Mouse (Mus musculus): ENCODE results near the gene Tnpo1. TPM values are rescaled to one million over a fixed set of nuclear protein-coding genes. Genes with fewer than 3 reads are reported as not detected.

Gene Tnpo1
- polyA plus RNA-seq, 1 experiment from 2014 or later, result 76.8 TPM

DNA sequence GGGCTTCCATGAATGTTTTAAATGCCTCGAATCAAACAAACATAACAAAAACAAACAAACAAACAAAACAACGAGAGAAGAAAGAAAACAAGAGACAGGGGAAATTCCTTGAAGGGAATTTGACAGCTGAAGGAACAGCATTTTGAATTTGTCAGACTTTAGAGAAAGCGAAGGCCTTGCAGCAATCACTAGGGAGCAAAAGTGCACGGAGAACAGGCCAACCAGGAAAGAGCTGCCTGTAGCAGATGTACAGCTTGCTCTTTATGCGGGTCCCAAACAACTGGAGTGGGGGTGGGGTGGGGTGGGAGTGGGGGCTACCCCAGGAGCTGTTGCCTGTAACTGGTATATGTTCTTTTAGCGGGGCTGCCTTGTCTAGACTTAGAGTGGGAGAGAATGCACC lies 16.2 kb upstream of the Tnpo1 start:
- Histone ChIP-seq H3K4me1 (ENCODE audit: control insufficient read depth, insufficient read depth, low read length) (peaks cover 12% of the 10 kb centered on the region), H3K4me2 (replicated peaks; ENCODE audit: low read depth, low read length) (no peak overlapping the region), H3K27ac (ENCODE audit: low read depth, low read length) (peak overlapping the region; percentile 72; the same call in 1 of the 2 replicates), H3K9me3 (ENCODE audit: control insufficient read depth, low read length) (no peaks in the 10 kb centered on the region), H3K36me3 (ENCODE audit: control insufficient read depth, insufficient read depth, low read length) (no peaks in the 10 kb centered on the region), H3K27me3 (ENCODE audit: control insufficient read depth, insufficient read depth, low read length) (no peaks in the 10 kb centered on the region), H3K9ac (ENCODE audit: low read depth, low read length) (no peak overlapping the region), H3K4me3 (ENCODE audit: low read length) (no peak overlapping the region)
- WGBS, result 45% methylated on average over 6 of the region's 6 CpGs
- ATAC-seq (ENCODE audit: low FRiP score, low TSS enrichment), result peak; percentile 20; the same call in 1 of the 2 replicates

GRCm38 (mm10) chr13:98941829-98942343 lies 15.7 kb upstream of the Tnpo1 start:
- H3K4me3 ChIP-seq (ENCODE audit: low read length), result no peak overlapping the region
- H3K27me3 ChIP-seq (ENCODE audit: control insufficient read depth, insufficient read depth, low read length), result no peaks in the 10 kb centered on the region
- H3K36me3 ChIP-seq (ENCODE audit: control insufficient read depth, insufficient read depth, low read length), result no peaks in the 10 kb centered on the region
- no peak overlapping the region for H3K4me2 ChIP-seq (replicated peaks; ENCODE audit: low read depth, low read length)
- WGBS, result 70% methylated on average over 7 of the region's 7 CpGs
- H3K9ac ChIP-seq (ENCODE audit: low read depth, low read length), result no peak overlapping the region
- peaks cover 12% of the 10 kb centered on the region for H3K4me1 ChIP-seq (ENCODE audit: control insufficient read depth, insufficient read depth, low read length)
- H3K9me3 ChIP-seq (ENCODE audit: control insufficient read depth, low read length), result no peaks in the 10 kb centered on the region
- 0 out of 2 replicates have a peak overlapping the region, but pooled peaks have one; percentile 10 for H3K27ac ChIP-seq (ENCODE audit: low read depth, low read length)
- ATAC-seq (ENCODE audit: low FRiP score, low TSS enrichment), result peak; percentile 36; the same call in 1 of the 2 replicates

- Histone ChIP-seq H3K27me3 (ENCODE audit: control insufficient read depth, insufficient read depth, low read length) (no peaks in the 10 kb centered on the region), H3K9ac (ENCODE audit: low read depth, low read length) (no peak overlapping the region), H3K9me3 (ENCODE audit: control insufficient read depth, low read length) (no peaks in the 10 kb centered on the region), H3K36me3 (ENCODE audit: control insufficient read depth, insufficient read depth, low read length) (no peaks in the 10 kb centered on the region), H3K4me2 (replicated peaks; ENCODE audit: low read depth, low read length) (no peak overlapping the region), H3K27ac (ENCODE audit: low read depth, low read length) (no peak overlapping the region), H3K4me3 (ENCODE audit: low read length) (no peak overlapping the region), H3K4me1 (ENCODE audit: control insufficient read depth, insufficient read depth, low read length) (no peaks in the 10 kb centered on the region)
- ATAC-seq (ENCODE audit: low FRiP score, low TSS enrichment), result no peak
- WGBS, result 82% methylated on average over 6 of the region's 6 CpGs
Measured at GRCm38 (mm10) chr13:98937108-98937507, 10.9 kb upstream of the Tnpo1 start.

DNA sequence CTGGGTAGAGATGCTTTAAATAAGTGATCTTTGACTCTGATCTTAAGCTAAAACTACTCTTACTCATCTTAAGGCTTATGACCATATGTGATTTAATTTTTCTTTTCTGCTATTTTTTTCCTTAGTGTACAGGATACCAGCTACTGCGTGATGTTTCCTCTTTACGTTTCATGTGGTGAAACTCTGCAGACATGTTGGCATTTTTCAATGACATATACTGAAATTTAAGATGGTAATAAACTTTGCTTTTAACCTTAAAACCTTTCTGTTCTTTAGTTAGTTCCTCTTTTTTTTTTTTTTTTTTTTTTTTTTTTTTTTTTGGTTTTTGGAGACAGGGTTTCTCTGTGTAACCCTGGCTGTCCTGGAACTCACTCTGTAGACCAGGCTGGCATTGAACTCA lies 2.7 kb upstream of the Tnpo1 start:
- Histone ChIP-seq H3K36me3 (ENCODE audit: control insufficient read depth, insufficient read depth, low read length) (no peaks in the 10 kb centered on the region), H3K4me3 (ENCODE audit: low read length) (no peak overlapping the region), H3K9ac (ENCODE audit: low read depth, low read length) (no peak overlapping the region), H3K27ac (ENCODE audit: low read depth, low read length) (no peak overlapping the region), H3K9me3 (ENCODE audit: control insufficient read depth, low read length) (no peaks in the 10 kb centered on the region), H3K4me2 (replicated peaks; ENCODE audit: low read depth, low read length) (no peak overlapping the region), H3K27me3 (ENCODE audit: control insufficient read depth, insufficient read depth, low read length) (no peaks in the 10 kb centered on the region), H3K4me1 (ENCODE audit: control insufficient read depth, insufficient read depth, low read length) (no peaks in the 10 kb centered on the region; the same call in 1 of the 2 replicates)
- WGBS, result 85% methylated on average over 2 of the region's 2 CpGs
- no peak for ATAC-seq (ENCODE audit: low FRiP score, low TSS enrichment)

DNA sequence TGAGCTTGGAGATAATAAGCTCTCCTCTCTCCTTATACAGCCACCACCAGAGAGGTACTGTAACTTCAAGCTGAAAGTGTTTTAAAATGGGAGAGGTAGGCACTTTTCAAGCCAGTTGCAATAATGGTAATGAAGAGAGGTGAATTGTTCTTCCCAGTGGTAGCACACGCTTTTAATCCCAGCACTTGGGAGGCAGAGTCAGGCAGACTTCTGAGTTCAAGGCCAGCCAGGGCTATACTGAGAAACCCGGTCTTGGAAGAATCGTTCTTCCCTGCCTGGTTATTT lies 716 bp upstream of the Tnpo1 start:
- H3K27ac ChIP-seq (ENCODE audit: low read depth, low read length), result peak overlapping the region; percentile 97
- H3K4me3 ChIP-seq (ENCODE audit: low read length), result peak overlapping the region; percentile 100
- H3K4me2 ChIP-seq (replicated peaks; ENCODE audit: low read depth, low read length), result peak overlapping the region; percentile 56
- 72% methylated on average over 3 of the region's 3 CpGs for WGBS
- H3K9me3 ChIP-seq (ENCODE audit: control insufficient read depth, low read length), result no peaks in the 10 kb centered on the region
- no peaks in the 10 kb centered on the region for H3K36me3 ChIP-seq (ENCODE audit: control insufficient read depth, insufficient read depth, low read length)
- no peaks in the 10 kb centered on the region for H3K27me3 ChIP-seq (ENCODE audit: control insufficient read depth, insufficient read depth, low read length)
- ATAC-seq (ENCODE audit: low FRiP score, low TSS enrichment), result no peak
- peak overlapping the region; percentile 100 for H3K9ac ChIP-seq (ENCODE audit: low read depth, low read length)
- no peaks in the 10 kb centered on the region; the same call in 1 of the 2 replicates for H3K4me1 ChIP-seq (ENCODE audit: control insufficient read depth, insufficient read depth, low read length)

- Histone ChIP-seq H3K4me2 (replicated peaks; ENCODE audit: low read depth, low read length) (peak overlapping the region; percentile 56), H3K27me3 (ENCODE audit: control insufficient read depth, insufficient read depth, low read length) (no peaks in the 10 kb centered on the region), H3K27ac (ENCODE audit: low read depth, low read length) (peak overlapping the region; percentile 97), H3K4me3 (ENCODE audit: low read length) (peak overlapping the region; percentile 100), H3K4me1 (ENCODE audit: control insufficient read depth, insufficient read depth, low read length) (no peaks in the 10 kb centered on the region; the same call in 1 of the 2 replicates), H3K36me3 (ENCODE audit: control insufficient read depth, insufficient read depth, low read length) (peaks cover 5% of the 10 kb centered on the region), H3K9me3 (ENCODE audit: control insufficient read depth, low read length) (no peaks in the 10 kb centered on the region), H3K9ac (ENCODE audit: low read depth, low read length) (peak overlapping the region; percentile 100)
- ATAC-seq (ENCODE audit: low FRiP score, low TSS enrichment), result no peak; the same call in none of the 2 replicates
- whole genome bisulfite sequencing, result 0% methylated on average over 55 of the region's 66 CpGs
Measured at GRCm38 (mm10) chr13:98925486-98926212, 535 bp downstream of the Tnpo1 start.

DNA sequence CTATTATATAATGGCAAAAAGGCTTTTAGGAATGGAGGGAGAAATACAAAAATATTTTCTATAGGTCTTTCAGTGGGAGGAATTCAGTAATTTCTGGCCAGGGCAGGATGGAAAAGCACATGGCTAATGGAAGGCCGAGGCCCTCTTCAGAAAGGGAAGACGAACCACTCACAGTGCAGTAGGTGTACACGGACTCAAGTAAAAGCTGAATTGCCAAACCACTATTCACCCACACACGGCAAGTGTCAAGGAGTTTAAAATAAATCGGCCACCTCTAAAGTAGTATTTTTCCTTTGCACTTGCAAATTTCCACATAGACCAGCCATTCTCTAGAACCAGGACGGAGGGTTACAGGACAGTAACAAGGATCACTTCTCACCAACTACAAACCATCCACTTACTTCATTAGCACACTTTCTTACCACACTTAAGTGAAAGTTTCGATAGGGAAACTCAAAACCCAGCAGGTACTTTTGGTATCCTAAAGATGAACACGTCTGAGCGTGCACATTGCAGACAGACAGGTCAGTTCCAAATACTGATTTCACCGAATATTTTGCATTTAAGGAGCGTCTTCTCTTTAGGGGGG lies 1.2 kb downstream of the Tnpo1 start:
- H3K4me1 ChIP-seq (ENCODE audit: control insufficient read depth, insufficient read depth, low read length), result no peaks in the 10 kb centered on the region; the same call in 1 of the 2 replicates
- peak overlapping the region; percentile 56 for H3K4me2 ChIP-seq (replicated peaks; ENCODE audit: low read depth, low read length)
- peaks cover 5% of the 10 kb centered on the region for H3K36me3 ChIP-seq (ENCODE audit: control insufficient read depth, insufficient read depth, low read length)
- H3K27ac ChIP-seq (ENCODE audit: low read depth, low read length), result peak overlapping the region; percentile 97; the same call in 1 of the 2 replicates
- no peak for ATAC-seq (ENCODE audit: low FRiP score, low TSS enrichment)
- H3K9me3 ChIP-seq (ENCODE audit: control insufficient read depth, low read length), result no peaks in the 10 kb centered on the region
- H3K4me3 ChIP-seq (ENCODE audit: low read length), result peak overlapping the region; percentile 100
- 11% methylated on average over 11 of the region's 11 CpGs for WGBS
- H3K9ac ChIP-seq (ENCODE audit: low read depth, low read length), result peak overlapping the region; percentile 100
- H3K27me3 ChIP-seq (ENCODE audit: control insufficient read depth, insufficient read depth, low read length), result no peaks in the 10 kb centered on the region

- Histone ChIP-seq H3K4me1 (ENCODE audit: control insufficient read depth, insufficient read depth, low read length) (no peaks in the 10 kb centered on the region; the same call in 1 of the 2 replicates), H3K36me3 (ENCODE audit: control insufficient read depth, insufficient read depth, low read length) (peaks cover 11% of the 10 kb centered on the region), H3K4me3 (ENCODE audit: low read length) (no peak overlapping the region), H3K9me3 (ENCODE audit: control insufficient read depth, low read length) (no peaks in the 10 kb centered on the region), H3K27me3 (ENCODE audit: control insufficient read depth, insufficient read depth, low read length) (no peaks in the 10 kb centered on the region), H3K27ac (ENCODE audit: low read depth, low read length) (no peak overlapping the region), H3K9ac (ENCODE audit: low read depth, low read length) (no peak overlapping the region), H3K4me2 (replicated peaks; ENCODE audit: low read depth, low read length) (no peak overlapping the region)
- no peak for ATAC-seq (ENCODE audit: low FRiP score, low TSS enrichment)
- WGBS, result 87% methylated on average over 3 of the region's 3 CpGs
Measured at GRCm38 (mm10) chr13:98922806-98923205, 3.4 kb downstream of the Tnpo1 start.

DNA sequence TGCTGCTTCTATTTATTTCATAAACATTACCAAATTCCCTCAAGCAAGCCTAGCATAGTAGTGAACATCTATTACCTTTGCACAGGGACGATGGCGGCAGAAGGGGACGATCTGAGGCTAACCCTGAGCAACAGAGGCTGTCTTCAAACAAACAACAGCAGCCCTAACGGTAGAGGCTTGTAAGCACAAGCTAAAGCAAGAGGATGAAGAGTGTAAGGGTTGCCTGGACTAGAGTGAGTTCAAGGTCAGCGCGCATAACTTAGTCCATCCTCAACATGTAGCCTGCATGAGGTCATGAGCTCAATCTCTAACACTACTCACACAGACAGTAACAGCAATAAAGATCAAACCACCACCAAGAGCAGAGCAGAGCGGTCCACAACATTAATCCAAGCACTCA lies 4.9 kb downstream of the Tnpo1 start:
- H3K9me3 ChIP-seq (ENCODE audit: control insufficient read depth, low read length), result no peaks in the 10 kb centered on the region
- no peak overlapping the region for H3K9ac ChIP-seq (ENCODE audit: low read depth, low read length)
- peaks cover 11% of the 10 kb centered on the region for H3K36me3 ChIP-seq (ENCODE audit: control insufficient read depth, insufficient read depth, low read length)
- no peaks in the 10 kb centered on the region for H3K27me3 ChIP-seq (ENCODE audit: control insufficient read depth, insufficient read depth, low read length)
- no peak for ATAC-seq (ENCODE audit: low FRiP score, low TSS enrichment)
- H3K4me2 ChIP-seq (replicated peaks; ENCODE audit: low read depth, low read length), result no peak overlapping the region
- no peak overlapping the region for H3K4me3 ChIP-seq (ENCODE audit: low read length)
- WGBS, result 96% methylated on average over 7 of the region's 7 CpGs
- no peaks in the 10 kb centered on the region; the same call in 1 of the 2 replicates for H3K4me1 ChIP-seq (ENCODE audit: control insufficient read depth, insufficient read depth, low read length)
- H3K27ac ChIP-seq (ENCODE audit: low read depth, low read length), result no peak overlapping the region
